Mouse (Mus musculus) embryonic facial prominence, embryonic 13.5 days (tissue): Measurements from ENCODE around the gene Mcl1. TPM values are rescaled to one million over a fixed set of nuclear protein-coding genes. Genes with fewer than 3 reads are reported as not detected.

Experiments used
- ATAC-seq: fragments of 200-750 bp; cut with Nextera tagmentation; 2 replicates; pipeline ENCODE4 v1.8.0; 2017; ENCODE audit warnings: low read depth; ENCODE audit not compliant: insufficient number of reproducible peaks, insufficient read depth, low FRiP score, low TSS enrichment
- H3K27ac ChIP-seq: fragments of 300-500 bp; sonication (generic); 2 replicates; pipeline ENCODE4 v1.5.1; 2015; ENCODE audit warnings: moderate library complexity, mild to moderate bottlenecking, inconsistent platforms
- H3K27me3 ChIP-seq: fragments of 300-500 bp; sonication (generic); 2 replicates; pipeline ENCODE4 v1.6.1; 2015; ENCODE audit warnings: mild to moderate bottlenecking, inconsistent platforms
- H3K36me3 ChIP-seq: fragments of 300-500 bp; sonication (generic); 2 replicates; pipeline ENCODE4 v1.6.1; 2015; ENCODE audit warnings: mild to moderate bottlenecking, inconsistent platforms
- H3K4me1 ChIP-seq: fragments of 300-500 bp; sonication (generic); 2 replicates; pipeline ENCODE4 v1.6.1; 2015; ENCODE audit warnings: inconsistent platforms
- H3K4me2 ChIP-seq: fragments of 300-500 bp; sonication (generic); 2 replicates; pipeline ENCODE4 v1.6.1; 2015; ENCODE audit warnings: moderate library complexity, mild to moderate bottlenecking, inconsistent platforms
- H3K4me3 ChIP-seq: fragments of 300-500 bp; sonication (generic); 2 replicates; pipeline ENCODE4 v1.5.1; 2015; ENCODE audit warnings: mild to moderate bottlenecking, inconsistent platforms
- H3K9ac ChIP-seq: fragments of 300-500 bp; sonication (generic); 2 replicates; pipeline ENCODE4 v1.6.1; 2015; ENCODE audit warnings: mild to moderate bottlenecking, inconsistent platforms
- H3K9me3 ChIP-seq: fragments of 300-500 bp; sonication (generic); 2 replicates; pipeline ENCODE4 v1.6.1; 2016; ENCODE audit warnings: inconsistent platforms
- WGBS: fragments of 180-500 bp; shearing (Covaris S2); methylation state at CpG from one replicate; pipeline ENCODE4 v1.1.7; 2015; ENCODE audit warnings: mixed read lengths; 5-methylcytosine and 5-hydroxymethylcytosine counted together
- polyA plus RNA-seq: library from polyadenylated mRNA; unstranded; fragments of >200 nt; fragmentation: Nextera tagmentation; extraction: Ambion mirVana; gene quantifications from 2 replicates; pipeline ENCODE4 v1.2.1, GENCODE M21; 2015

The Mcl1 gene
- polyA plus RNA-seq, 1 experiment from 2014 or later: 47.7 TPM

- Histone ChIP-seq H3K36me3 (peaks cover 19% of the 10 kb centered on the region; the same call in 1 of the 2 replicates), H3K4me1 (peaks cover 45% of the 10 kb centered on the region), H3K9me3 (no peaks in the 10 kb centered on the region), H3K27ac (no peak overlapping the region), H3K4me3 (no peak overlapping the region), H3K27me3 (no peaks in the 10 kb centered on the region), H3K9ac (no peak overlapping the region), H3K4me2 (no peak overlapping the region)
- WGBS: 92% methylated on average over 8 of the region's 8 CpGs
- ATAC-seq: no peak
Observed at GRCm38 (mm10) chr3:95679551-95679950, 21.0 kb downstream of the Mcl1 start.

GRCm38 (mm10) chr3:95680673-95681072 lies 22.1 kb downstream of the Mcl1 start:
- H3K27ac ChIP-seq: no peak overlapping the region
- no peak overlapping the region for H3K9ac ChIP-seq
- no peak overlapping the region for H3K4me2 ChIP-seq
- 77% methylated on average over 6 of the region's 6 CpGs for WGBS
- no peaks in the 10 kb centered on the region for H3K27me3 ChIP-seq
- peaks cover 19% of the 10 kb centered on the region; the same call in 1 of the 2 replicates for H3K36me3 ChIP-seq
- H3K4me3 ChIP-seq: no peak overlapping the region
- peaks cover 36% of the 10 kb centered on the region for H3K4me1 ChIP-seq
- ATAC-seq: no peak
- H3K9me3 ChIP-seq: no peaks in the 10 kb centered on the region

- Histone ChIP-seq H3K9me3 (no peaks in the 10 kb centered on the region), H3K4me2 (no peak overlapping the region), H3K27me3 (no peaks in the 10 kb centered on the region), H3K9ac (0 out of 2 replicates have a peak overlapping the region, but pooled peaks have one; percentile 8), H3K4me3 (no peak overlapping the region), H3K4me1 (peaks cover 35% of the 10 kb centered on the region), H3K27ac (no peak overlapping the region), H3K36me3 (peaks cover 18% of the 10 kb centered on the region; the same call in 1 of the 2 replicates)
- ATAC-seq: no peak
- WGBS: 44% methylated on average over 11 of the region's 11 CpGs
Observed at GRCm38 (mm10) chr3:95681365-95681764, 22.8 kb downstream of the Mcl1 start.

GRCm38 (mm10) chr3:95682878-95683277 lies 24.3 kb downstream of the Mcl1 start:
- Histone ChIP-seq H3K27ac (no peak overlapping the region), H3K27me3 (no peaks in the 10 kb centered on the region), H3K4me2 (no peak overlapping the region), H3K9me3 (no peaks in the 10 kb centered on the region), H3K9ac (no peak overlapping the region), H3K4me1 (peaks cover 45% of the 10 kb centered on the region), H3K4me3 (no peak overlapping the region), H3K36me3 (0 out of 2 replicates have a peak, but pooled peaks cover 3% of the 10 kb centered on the region)
- no peak for ATAC-seq
- 66% methylated on average over 5 of the region's 5 CpGs for WGBS

- Histone ChIP-seq H3K4me3 (no peak overlapping the region), H3K4me2 (no peak overlapping the region), H3K36me3 (0 out of 2 replicates have a peak, but pooled peaks cover 1% of the 10 kb centered on the region), H3K4me1 (peaks cover 65% of the 10 kb centered on the region), H3K27me3 (no peaks in the 10 kb centered on the region), H3K9me3 (no peaks in the 10 kb centered on the region), H3K27ac (no peak overlapping the region), H3K9ac (no peak overlapping the region)
- WGBS: 48% methylated on average over 5 of the region's 8 CpGs
- no peak for ATAC-seq
Observed at GRCm38 (mm10) chr3:95684846-95685245, 26.3 kb downstream of the Mcl1 start.

- Histone ChIP-seq H3K27me3 (no peaks in the 10 kb centered on the region), H3K36me3 (no peaks in the 10 kb centered on the region), H3K9me3 (no peaks in the 10 kb centered on the region), H3K4me1 (peaks cover 69% of the 10 kb centered on the region), H3K9ac (no peak overlapping the region), H3K27ac (0 out of 2 replicates have a peak overlapping the region, but pooled peaks have one; percentile 22), H3K4me3 (no peak overlapping the region), H3K4me2 (no peak overlapping the region)
- 77% methylated on average over 4 of the region's 4 CpGs for WGBS
- ATAC-seq: no peak
Observed at GRCm38 (mm10) chr3:95685301-95685700, 26.7 kb downstream of the Mcl1 start.

GRCm38 (mm10) chr3:95685701-95686100 lies 27.1 kb downstream of the Mcl1 start:
- Histone ChIP-seq H3K4me2 (no peak overlapping the region), H3K9ac (no peak overlapping the region), H3K9me3 (no peaks in the 10 kb centered on the region), H3K27me3 (no peaks in the 10 kb centered on the region), H3K36me3 (no peaks in the 10 kb centered on the region), H3K4me3 (no peak overlapping the region), H3K4me1 (peaks cover 70% of the 10 kb centered on the region), H3K27ac (0 out of 2 replicates have a peak overlapping the region, but pooled peaks have one; percentile 22)
- ATAC-seq: no peak
- 75% methylated on average over 2 of the region's 2 CpGs for WGBS

GRCm38 (mm10) chr3:95686492-95687167 lies 28.0 kb downstream of the Mcl1 start:
- H3K4me2 ChIP-seq: peak overlapping the region; percentile 92
- WGBS: 34% methylated on average over 10 of the region's 10 CpGs
- no peaks in the 10 kb centered on the region; the same call in 1 of the 2 replicates for H3K9me3 ChIP-seq
- H3K27me3 ChIP-seq: no peaks in the 10 kb centered on the region
- peak overlapping the region; percentile 93; the same call in 1 of the 2 replicates for H3K27ac ChIP-seq
- H3K4me1 ChIP-seq: peaks cover 60% of the 10 kb centered on the region
- H3K4me3 ChIP-seq: no peak overlapping the region
- no peak overlapping the region for H3K9ac ChIP-seq
- ATAC-seq: peak; percentile 7; the same call in 1 of the 2 replicates
- 0 out of 2 replicates have a peak, but pooled peaks cover 5% of the 10 kb centered on the region for H3K36me3 ChIP-seq

- H3K9me3 ChIP-seq: no peaks in the 10 kb centered on the region; the same call in 1 of the 2 replicates
- peak overlapping the region; percentile 43 for H3K4me3 ChIP-seq
- 8% methylated on average over 4 of the region's 4 CpGs for WGBS
- H3K4me1 ChIP-seq: peaks cover 55% of the 10 kb centered on the region
- 0 out of 2 replicates have a peak, but pooled peaks have one; percentile 5 for ATAC-seq
- peak overlapping the region; percentile 92 for H3K4me2 ChIP-seq
- no peaks in the 10 kb centered on the region for H3K27me3 ChIP-seq
- no peak overlapping the region for H3K9ac ChIP-seq
- H3K36me3 ChIP-seq: 0 out of 2 replicates have a peak, but pooled peaks cover 5% of the 10 kb centered on the region
- H3K27ac ChIP-seq: peak overlapping the region; percentile 93
Observed at GRCm38 (mm10) chr3:95687168-95687523, 28.6 kb downstream of the Mcl1 start.

GRCm38 (mm10) chr3:95687524-95688421 lies 29.2 kb downstream of the Mcl1 start, which contains the start of gene Adamtsl4:
Adamtsl4 (minus strand) TSS chr3:95687917.
- Histone ChIP-seq H3K4me1 (peaks cover 53% of the 10 kb centered on the region), H3K27me3 (no peaks in the 10 kb centered on the region), H3K36me3 (0 out of 2 replicates have a peak, but pooled peaks cover 5% of the 10 kb centered on the region), H3K4me2 (peak within 1 kb of the TSS; percentile 92), H3K9me3 (no peaks in the 10 kb centered on the region; the same call in 1 of the 2 replicates), H3K4me3 (peak within 1 kb of the TSS; percentile 43), H3K27ac (peak within 1 kb of the TSS; percentile 93), H3K9ac (peak within 1 kb of the TSS; percentile 68)
- WGBS: 2% methylated on average over 50 of the region's 50 CpGs
- ATAC-seq: peak; percentile 43
